Mouse (Mus musculus) brain, embryonic 14.5 days (tissue): ENCODE results near the gene Slc43a2. TPM values are rescaled to one million over a fixed set of nuclear protein-coding genes. Genes with fewer than 3 reads are reported as not detected.

ENCODE experiments used
- DNase-seq: peaks from one replicate; pipeline ENCODE4 v3.0.0-alpha.2; 2011; ENCODE audit warnings: low read depth
- CTCF ChIP-seq: fragments of 200-500 bp; IDR thresholded peaks from 2 replicates; pipeline ENCODE4 v1.5.1; 2012; ENCODE audit warnings: inconsistent platforms, mild to moderate bottlenecking, moderate library complexity, borderline replicate concordance; ENCODE audit not compliant: insufficient read depth, insufficient read length; ENCODE audit errors: extremely low read depth
- POLR2A ChIP-seq: fragments of 200-500 bp; IDR thresholded peaks from 2 replicates; pipeline ENCODE4 v1.6.1; 2012; ENCODE audit warnings: mild to moderate bottlenecking, inconsistent platforms, borderline replicate concordance; ENCODE audit not compliant: poor library complexity, insufficient read depth, insufficient read length, severe bottlenecking; ENCODE audit errors: extremely low read depth
- polyA plus RNA-seq: library from polyadenylated mRNA; depleted of rRNA; stranded (reverse); fragments of >200 nt; gene quantifications from 2 replicates; pipeline ENCODE4 v1.2.3, GENCODE M21; 2012

The Slc43a2 gene
- polyA plus RNA-seq, 1 experiment = 32.4 TPM

DNA sequence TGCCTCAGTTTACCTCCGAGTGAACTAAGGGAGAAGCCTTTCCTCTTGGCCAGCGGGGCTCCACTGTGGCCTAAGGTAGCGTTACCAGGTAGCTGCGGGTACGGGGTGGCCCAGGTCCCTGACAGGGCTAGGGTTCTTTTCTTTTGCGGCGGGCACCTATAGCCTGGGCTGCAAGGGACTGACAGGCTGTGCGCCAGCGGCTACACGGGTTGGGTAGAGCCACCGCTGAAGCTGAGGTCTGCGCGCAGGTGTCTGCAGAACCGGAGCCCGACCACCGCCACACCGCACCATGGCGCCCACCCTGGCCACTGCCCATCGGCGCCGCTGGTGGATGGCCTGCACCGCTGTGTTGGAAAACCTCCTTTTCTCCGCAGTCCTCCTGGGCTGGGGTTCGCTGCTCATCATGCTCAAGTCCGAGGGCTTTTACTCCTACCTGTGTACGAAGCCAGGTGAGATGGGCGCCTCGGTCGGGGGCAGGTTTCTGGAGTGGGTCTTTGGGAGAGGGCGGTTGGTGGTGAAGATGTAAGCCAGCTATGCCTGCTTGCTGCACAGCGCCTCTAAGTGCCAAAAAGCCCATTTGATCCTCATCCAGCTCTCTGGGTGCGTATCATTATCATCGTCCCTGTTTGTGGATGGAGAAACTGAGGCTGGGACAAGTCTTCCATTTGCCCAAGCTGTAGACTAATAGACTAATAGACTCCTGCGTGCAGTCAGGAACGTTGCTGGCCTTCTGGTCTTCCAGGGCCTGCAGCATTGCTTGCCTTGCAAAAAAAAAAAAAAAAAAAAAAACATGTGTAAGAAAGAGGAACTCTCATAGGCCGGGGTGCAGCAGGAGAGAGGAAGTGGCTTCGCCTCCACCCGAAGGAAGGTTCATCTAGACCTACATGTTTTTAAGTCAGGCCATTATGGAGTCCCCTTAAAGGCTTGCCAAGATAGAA is 1.1 kb downstream of the Slc43a2 start:
- peak; percentile 51 for DNase-seq
- TF ChIP-seq CTCF (no peak), POLR2A (0 out of 2 replicates have a peak, but pooled peaks have one; percentile 6)

DNA sequence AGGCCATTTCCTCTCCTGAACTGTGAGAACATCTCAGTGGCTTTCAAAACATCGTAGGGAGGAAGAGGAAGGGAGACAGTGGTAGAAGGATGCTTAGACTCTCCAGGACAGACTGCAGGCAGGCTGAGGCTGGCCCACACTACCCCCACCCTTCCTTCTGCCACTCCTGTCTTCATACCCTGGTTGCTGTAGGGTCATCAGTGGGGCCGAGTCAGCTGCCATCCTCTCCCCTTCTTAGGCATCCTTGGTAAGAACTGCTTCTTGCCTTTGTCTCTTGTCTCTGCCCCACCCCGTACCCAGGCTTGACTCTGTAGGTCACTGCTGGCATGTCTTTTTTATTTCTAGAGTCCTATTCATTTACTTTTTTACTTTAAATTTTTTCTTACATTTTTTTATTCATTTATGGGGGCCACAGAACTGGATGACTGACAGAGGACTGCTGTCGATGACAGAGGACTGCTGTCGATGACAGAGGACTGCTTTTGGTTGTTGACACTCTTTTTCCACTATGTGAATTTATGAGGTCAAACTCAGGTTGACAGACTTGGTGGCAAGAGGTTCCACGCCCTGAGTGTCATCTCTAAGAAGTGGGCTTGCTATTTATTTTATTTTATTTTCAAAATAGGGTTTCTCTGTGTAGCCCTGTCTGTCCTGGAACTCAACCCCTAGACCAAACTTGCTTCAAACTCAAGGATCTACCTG is 2.0 kb downstream of the Slc43a2 start:
- DNase-seq = no peak
- no peak for TF ChIP-seq CTCF
- TF ChIP-seq POLR2A = no peak

DNA sequence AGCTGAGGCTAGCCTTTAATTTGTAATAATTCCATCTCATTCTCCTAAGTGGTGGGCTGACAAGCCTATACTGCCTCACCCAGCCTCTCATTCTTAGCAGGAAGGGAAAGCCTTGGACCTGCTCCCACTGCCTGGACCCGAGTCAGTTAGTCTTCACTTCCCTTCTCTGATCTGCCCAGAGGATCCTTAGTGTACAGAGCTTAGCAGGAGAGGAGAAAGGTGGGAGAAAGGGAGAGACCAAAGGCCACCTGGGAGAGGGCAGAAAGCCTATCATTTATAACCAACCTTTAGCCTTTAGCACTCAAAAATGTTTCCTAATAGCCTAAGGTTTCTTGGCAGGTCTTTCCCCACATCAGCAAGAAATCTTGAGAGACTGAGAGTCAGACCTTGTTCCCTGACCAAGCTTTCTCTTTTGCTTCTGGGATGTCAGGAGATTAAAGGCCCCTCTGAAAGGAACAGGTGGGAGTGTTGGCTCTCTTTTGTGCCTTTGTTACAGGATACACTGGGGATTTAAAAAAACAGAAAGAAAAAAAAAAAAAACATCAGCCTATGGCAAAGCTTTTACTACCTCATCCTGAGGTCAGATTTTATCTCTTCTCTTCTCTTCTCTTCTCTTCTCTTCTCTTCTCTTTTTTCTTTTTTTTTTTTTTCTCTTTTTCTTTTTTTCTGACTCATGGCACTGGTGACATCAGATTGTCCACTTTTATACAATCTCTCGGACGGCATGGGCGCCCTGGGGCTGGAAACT is 3.0 kb downstream of the Slc43a2 start:
- no peak for TF ChIP-seq CTCF
- no peak for TF ChIP-seq POLR2A
- no peak for DNase-seq

DNA sequence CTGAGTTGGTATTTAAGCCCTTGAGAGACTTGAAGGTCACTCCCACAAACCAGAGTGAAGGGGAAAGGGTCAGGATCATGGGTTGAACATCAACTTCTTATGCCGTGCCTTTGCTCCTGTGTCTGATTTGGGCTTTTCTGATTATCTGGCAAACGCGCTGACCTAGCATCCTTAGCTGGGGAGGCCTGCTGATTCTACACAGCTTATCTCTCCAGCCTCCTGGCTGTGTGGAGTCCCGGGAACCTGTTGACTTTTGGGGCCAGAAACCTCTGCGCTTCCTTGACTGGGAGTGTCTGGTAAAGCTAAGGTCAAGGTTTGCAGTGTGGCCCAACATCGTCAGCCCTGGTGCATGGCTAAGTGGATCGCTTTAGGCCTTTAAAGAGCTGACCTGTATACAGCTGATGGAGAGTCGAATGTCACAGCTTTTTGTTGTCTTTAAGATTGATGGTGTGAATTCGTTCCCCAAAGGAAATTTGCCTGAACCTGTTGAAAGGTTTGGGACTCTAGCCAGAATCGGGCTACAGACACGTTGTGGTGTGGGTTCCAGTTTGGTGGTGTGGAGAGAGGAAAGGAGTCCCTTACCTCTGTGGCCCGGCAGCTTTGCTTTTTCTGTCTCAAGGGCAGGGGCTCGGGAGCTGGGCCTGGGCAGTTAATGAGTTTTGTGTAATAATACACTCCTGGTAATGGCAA is 3.8 kb downstream of the Slc43a2 start:
- no peak for TF ChIP-seq POLR2A
- no peak for TF ChIP-seq CTCF
- no peak for DNase-seq

DNA sequence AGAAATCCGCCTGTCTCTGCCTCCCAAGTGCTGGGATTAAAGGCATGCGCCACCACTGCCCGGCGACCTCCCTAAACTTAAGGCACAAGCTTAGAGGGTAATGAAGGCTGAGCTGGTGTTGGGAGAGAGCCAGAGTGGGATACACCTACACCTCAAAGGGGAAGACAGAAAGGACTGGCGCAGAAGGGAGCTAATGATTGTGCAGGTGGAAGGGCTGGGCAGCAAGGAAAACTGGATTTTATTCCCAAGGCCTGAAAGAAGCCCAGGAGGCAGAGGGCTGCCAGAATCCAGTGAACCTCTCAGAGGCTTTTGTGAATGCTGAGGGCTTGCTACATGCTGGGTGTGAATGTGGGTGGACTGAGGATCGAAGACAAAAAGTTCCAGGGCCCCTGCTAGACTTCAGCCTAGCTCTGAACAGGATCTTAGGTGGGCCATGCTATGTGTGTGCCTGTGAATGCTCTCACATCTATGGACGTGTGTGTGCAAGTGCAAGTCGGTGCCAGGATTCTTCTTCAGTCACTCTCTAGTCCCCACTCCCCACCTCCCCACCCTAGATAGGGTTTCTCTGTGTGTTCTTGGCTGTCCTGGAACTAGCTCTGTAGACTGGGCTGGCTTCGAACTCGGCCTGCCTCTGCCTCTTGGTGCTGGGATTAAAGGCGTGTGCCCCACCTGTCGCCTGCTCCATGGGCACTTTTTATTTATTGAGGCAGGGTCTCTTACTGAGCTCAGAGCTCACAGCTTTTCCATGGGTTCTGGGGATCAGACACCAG is 4.9 kb downstream of the Slc43a2 start:
- TF ChIP-seq POLR2A (no peak), CTCF (no peak)
- DNase-seq = no peak

DNA sequence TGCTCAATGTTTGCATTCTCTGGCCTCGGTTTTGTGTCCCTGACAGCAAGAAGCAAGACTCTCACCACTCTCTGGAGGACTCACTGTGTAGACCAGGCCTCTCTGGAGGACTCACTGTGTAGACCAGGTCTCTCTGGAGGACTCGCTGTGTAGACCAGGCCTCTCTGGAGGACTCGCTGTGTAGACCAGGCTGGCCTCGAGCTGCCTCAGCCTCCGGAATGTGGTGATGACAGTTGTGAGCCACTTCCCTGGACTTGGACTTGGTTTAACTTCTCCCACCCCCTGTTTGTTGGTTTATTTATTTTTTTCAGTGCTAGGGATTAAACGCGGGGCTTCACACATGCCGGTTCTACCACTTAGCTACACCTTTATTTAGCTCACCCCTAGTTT is 5.5 kb downstream of the Slc43a2 start:
- TF ChIP-seq POLR2A (no peak), CTCF (no peak)
- no peak for DNase-seq

DNA sequence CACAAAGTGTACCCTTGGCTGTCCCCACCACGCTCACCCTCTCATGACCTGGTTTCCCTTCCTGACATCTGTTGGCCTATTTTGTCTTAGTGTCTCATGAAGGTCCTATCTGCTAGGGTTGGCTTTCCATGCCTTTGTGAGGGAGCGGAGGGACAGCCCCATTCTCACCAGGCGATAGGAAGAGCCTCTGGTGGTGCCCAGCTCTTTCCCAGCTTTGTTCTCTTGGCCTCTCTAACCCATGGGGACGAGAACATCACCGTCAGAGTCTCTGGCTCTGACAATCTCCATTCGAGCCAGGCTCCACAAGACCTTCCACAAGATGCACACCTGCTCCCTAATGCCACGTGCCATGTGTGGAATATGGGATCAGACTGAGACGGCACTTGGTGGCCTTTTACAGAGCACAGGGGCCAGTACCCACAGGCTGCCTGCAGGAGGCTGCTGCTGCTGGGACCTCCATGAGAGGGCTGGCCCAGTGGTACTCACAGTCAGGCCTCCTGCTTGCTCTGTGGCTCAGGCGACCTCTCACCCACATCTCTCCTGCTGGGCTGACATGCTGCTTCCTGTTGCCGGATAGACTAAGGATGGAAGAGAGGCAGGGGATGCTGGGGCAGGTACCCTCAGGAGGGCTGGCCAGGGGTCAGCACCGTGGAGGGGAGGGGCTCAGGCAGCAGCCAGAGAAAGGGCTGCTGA is 6.1 kb downstream of the Slc43a2 start:
- TF ChIP-seq CTCF = no peak
- TF ChIP-seq POLR2A = no peak
- DNase-seq = peak; percentile 14

DNA sequence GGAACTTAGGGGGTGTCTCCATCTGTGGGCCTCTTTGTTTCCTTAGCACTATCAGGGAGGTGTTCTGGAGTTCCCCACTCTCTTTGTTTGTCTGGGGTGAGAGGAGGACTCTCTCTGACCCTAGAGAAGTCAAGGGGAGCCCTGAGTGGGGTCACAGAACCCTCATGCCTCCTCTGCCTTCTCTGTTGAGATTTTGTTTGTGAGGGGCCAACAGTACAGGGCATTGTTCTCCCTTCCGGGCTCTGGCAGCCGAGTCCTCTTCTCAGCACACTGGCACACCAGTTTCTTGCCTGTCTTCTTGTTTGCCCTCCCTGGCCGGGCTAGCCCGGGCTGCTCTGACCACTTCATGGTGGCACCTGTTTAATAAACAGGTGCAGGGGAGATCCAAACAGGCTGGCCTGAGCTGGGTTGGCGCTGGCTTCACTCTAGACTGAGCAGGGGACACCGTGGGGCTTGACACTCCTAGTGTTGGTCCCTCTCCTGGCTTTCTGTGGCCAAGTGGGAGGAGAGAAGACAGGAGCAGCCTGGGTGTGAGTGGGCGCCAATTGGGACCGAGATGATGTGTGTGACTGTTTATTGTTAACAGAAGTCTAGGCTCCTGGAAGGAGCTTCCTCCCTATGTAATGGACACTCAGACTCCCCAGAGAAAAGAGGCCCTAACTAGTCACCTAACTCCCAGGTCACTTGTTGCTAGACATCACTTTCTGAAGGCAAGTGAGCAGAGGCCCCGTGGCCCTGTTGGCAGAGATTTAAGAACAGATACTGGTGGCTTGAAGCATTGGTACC is 6.9 kb downstream of the Slc43a2 start:
- TF ChIP-seq CTCF (no peak), POLR2A (no peak)
- no peak for DNase-seq

DNA sequence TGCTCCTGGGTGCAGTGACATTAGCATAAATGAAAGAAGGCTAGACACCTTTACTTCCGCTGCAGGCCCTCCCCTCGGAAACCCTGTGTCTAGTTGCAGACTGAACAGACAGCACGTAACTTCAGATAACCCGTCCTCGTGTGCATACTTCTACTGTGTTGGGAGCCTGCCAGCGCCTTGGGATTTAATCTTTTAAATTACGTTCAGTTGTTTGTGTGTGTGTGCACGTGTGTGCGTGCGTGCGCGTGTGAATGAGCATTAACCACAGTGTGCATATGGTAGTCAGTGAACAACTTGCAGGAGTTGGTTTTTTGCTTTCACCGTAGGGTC is 7.4 kb downstream of the Slc43a2 start:
- TF ChIP-seq POLR2A = no peak
- TF ChIP-seq CTCF = no peak
- no peak for DNase-seq
